Mouse (Mus musculus): Measurements from ENCODE around the gene Prok2.

Gene Prok2

DNA sequence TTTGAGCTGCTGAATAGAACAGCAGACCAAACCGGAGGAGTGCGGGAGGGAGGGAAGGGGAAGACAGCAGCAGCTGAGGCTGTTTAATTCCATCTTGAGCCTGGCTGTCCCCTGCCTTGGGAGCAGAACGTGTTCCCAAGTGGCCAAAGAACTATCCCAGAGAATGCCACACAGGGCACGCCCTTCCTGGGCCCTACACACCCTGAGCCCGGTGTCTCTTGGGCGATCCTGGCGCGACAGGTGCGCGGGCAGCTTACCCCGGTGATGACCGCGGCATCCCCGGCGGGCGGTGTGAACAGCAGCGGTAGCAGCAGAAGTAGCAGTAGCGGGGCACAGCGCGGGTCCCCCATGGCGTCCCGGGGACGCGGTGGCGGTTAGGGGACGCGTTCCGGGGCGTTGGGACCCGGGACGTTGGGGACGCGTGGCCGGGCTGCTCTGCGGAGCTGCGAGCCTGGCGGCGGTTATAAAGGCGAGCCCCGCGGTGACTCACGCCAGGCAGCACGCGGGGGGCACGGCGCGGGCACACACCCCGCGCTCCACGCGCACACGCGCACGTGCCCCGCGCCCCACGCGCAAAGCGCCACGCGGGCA is at the start of gene Prok2:
Prok2 (minus strand) TSS at position 422 of the 591 bp plus-strand sequence.
- CTCF ChIA-PET = no interaction called here

DNA sequence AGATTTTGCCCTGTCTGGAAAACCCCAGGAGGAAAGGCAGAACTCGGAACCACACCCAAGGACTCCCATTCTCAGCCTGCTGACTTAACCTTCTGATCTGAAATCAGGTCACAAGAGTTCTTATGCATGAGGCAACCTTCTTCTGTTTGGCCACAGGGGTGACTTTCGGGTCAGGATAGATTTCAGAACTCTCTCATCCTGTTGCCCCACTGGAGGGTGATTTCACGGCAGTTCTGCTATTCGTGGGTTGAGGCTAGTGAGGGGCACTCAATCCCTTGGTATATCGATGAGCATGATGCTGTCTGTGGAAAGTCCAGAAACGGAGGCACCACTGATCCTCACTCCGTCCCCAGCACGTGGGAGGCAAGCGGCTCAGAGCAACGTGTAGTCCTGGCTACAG is 48.5 kb upstream of the Prok2 start:
- CTCF ChIA-PET = no interaction called here

DNA sequence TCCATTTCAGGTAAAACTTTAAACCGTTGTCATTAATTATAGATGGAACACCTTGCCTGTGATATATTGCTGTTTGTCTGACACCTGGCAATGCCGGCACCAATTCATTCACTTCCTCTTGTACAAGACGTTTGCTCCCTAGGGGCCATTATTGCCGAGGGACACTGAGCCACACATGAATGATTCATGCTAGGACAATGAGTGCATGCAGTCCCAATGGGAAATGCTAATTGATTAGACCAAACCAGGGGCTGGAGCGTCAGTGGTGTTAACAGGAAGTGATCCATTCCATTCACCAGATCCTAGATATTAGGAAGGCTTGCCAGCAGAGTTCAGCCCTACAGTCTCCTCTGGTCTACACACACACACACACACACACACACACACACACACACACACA is 42.3 kb upstream of the Prok2 start:
- CTCF ChIA-PET = no interaction called here

DNA sequence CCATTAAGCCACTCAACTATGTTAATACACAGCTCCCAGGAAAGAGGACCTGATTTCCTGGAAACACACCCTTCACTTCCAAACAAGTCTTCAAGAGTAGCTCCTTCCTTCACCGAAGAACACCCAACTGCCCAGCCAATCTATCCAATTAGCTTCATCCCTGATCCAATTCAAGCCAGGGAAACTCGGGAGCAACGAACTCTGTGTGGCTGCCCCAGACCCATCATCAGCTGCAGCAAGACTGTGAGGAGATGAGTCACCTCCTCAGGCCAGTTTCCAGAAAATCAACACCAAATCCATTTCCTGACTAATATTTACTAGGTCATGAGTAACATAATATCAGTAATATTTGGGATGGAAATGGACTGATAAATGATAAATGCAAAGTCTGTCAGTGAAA is 38.7 kb upstream of the Prok2 start:
- CTCF ChIA-PET = interaction anchor here (0.6 kb wide), 1 partner anchor 1062 kb away, joined by 3 read pairs; no protein-coding TSS in a partner anchor

DNA sequence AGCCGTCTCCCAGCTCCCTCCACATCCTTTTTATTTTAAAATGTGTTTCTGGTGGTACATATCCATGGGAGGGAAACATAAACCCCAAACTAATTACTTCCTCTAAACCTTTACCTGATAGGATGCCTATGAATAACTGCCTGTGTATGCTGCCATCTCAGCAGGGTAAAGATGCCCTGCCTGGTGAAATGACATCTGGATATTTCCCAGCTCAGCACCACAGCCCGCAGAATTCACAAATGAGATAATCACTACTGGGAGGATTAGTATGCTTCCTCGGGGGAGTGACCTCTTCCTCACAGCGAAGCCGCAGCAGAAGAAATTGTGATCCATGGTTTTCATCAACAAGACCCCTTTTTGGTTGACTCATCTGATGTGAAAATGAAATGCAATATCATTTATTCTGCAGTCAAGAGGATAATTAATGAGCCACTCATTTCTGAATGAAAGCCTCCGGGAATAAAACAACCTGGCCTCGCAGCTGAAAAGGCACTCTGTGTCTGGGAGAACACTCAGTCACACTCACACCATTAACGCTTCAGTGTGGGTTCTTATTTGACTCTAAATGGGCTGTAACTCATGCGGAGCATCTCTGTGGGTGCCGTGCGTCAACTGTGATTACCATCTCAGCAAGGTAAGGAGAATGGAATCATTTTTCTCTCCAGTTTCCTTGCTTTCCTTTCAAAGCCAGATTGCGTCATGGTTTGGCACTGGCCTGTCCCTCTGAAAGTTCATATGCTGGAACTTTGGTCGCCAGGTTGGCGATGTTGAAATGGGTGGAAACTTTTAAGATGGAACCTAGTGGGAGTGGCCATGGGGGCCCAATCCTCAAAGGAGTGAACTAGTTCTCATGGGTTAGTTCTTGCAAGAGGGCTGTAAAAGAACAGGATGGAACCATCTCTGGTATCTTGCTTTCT is 36.1 kb upstream of the Prok2 start:
- CTCF ChIA-PET = interaction anchor here (0.6 kb wide), 1 partner anchor 14 kb away, joined by 4 read pairs; no protein-coding TSS in a partner anchor

DNA sequence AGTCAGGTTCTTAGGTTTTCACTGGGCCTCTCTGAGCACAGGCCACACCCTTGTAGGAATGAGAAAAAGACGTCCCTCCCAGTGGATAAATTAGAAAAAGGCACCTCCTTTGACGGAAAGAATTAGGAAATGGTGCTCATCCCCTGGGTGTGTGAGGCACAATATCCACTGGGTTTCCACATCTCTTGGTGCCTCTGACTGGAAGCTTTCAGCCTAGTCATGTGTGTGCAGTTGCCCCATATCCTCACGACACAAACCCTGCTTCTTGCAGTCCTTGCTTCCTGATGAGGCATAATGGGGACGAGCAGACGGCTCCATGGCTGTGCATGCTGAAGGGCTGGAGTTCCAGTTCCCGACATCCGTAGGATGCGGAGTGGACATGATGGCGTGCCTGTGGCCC is 29.9 kb upstream of the Prok2 start:
- CTCF ChIA-PET = no interaction called here

DNA sequence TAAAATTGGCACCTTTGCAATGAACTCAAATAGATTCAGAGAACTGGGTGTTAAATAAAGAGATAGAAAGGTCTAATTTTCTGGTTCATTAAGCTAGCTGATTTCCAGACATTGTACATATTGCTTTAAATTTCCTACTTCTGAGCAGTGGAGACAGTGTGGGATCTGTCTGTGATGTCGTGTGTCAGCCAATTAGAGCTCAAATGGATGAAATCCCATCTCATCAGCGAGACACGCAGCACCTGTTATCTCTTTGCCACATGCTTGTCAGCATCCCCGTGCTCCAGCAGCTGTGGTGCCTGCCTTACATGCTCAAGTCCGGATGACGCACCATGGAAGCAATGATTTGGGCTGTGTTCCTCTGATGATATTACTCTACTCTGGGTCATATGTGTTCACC is 25.1 kb upstream of the Prok2 start:
- CTCF ChIA-PET = no interaction called here

DNA sequence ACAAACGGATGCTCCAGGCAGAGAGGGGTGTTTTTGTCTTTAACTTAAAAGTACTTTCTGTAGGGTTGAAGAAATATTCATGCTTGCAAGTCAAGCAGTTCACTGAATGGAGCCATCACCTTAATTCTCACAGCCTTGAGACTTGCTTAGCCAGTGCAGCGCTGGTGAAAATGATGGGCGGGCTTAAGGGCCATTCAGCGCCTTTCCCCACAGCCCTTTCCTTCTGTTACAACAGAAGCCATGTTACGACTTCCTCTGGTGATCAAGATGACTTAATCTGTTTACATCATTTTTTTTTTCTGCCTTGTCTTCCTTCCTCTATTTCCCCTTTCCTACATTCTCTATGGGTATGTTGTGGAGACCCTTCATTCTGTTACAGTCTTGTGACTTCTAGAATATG is 20.1 kb upstream of the Prok2 start:
- CTCF ChIA-PET = no interaction called here

DNA sequence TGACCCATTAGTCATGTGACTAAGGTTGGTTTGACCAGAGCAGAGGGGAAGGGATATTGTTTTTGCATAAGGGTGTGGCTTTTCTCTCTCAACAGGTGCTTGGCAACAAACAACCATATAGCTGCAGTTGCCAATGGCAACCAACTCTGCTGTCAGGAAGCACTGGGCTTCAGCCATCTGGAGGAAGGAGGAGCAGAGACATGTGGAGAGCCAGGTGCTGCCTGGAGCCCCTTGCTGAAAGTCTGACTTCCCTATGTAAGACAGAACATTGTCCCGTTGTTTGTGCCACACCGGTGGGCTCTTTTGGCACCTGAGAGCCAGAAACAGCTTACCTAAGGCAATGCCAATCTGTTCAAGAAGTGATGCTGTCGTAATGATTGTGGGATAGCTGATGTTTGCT is 16.7 kb upstream of the Prok2 start:
- CTCF ChIA-PET = no interaction called here

DNA sequence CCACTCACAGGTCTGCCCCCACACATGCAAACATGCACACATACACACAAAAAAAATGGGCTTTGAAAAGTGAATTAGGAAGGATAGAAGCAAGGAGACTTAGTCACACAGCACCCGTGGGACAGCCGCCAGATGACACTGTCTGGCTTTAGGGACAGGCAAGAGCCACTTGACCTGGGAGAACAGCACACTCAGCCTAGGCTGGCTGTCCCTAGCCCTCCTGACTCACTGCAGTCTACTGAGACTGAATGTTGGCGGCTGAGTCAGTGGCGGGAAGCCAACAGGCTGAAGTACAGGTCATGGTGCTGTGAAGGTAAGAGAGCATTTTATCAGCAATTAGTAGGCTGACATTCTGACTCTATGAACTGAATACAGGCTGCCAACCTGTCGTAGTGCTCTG is 8.5 kb upstream of the Prok2 start:
- CTCF ChIA-PET = no interaction called here

DNA sequence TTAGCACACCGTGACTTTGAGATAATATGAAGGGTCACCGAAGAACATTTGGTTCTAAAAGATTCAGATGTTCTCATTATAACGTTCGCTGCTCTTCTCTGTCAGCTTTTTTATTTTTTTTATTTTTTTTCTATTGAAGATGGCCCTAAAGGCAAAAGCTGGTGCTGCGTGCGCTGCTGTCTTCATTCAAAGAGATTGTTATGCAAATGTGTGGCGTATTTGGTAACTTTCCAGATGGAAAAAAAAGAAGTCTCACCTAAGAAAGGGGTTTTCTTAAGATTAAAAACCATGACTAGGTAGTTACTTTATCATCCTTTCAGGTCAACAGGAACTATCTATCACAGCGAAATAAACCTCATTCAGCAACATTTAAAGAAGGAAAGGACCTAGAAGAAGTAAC is 6.5 kb upstream of the Prok2 start:
- CTCF ChIA-PET = no interaction called here

DNA sequence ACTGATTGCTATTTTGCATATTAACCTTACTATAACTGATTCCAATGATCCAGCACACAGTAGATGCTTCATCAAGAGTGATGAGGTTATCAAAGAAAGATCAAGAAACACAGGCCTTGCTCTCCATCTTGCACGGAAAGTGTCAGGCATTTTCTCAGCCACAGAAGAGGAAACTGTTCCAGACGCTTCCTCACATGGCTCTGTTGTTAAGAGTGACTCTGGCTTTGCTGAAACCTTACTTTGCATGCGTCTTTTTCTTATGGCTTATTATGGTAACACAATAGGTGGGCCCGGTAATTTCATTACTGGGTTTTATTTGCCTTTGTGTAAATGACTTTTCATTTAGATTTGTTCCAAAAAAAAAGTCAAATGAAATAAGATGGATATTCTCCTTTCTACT is 5.7 kb upstream of the Prok2 start:
- CTCF ChIA-PET = no interaction called here

DNA sequence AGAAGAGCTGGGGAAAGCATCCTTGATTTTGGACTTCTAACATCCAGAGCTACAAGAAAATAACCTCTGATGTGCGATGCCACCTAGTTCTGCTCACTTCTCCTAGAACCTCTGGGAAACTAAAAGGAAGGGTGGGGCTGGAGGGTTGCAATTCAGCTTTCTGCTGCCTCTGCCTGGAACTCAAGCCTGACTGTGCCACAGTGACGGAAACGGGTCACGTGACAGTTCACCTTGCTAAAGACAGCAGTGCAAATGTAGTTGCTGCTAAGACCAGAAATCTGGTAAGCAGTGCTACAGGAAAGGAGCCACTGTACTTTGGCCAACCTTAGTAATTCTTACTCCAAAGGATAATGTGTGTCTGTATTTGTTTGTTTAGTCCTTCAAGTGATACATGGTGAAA is 3.7 kb upstream of the Prok2 start:
- CTCF ChIA-PET = no interaction called here

DNA sequence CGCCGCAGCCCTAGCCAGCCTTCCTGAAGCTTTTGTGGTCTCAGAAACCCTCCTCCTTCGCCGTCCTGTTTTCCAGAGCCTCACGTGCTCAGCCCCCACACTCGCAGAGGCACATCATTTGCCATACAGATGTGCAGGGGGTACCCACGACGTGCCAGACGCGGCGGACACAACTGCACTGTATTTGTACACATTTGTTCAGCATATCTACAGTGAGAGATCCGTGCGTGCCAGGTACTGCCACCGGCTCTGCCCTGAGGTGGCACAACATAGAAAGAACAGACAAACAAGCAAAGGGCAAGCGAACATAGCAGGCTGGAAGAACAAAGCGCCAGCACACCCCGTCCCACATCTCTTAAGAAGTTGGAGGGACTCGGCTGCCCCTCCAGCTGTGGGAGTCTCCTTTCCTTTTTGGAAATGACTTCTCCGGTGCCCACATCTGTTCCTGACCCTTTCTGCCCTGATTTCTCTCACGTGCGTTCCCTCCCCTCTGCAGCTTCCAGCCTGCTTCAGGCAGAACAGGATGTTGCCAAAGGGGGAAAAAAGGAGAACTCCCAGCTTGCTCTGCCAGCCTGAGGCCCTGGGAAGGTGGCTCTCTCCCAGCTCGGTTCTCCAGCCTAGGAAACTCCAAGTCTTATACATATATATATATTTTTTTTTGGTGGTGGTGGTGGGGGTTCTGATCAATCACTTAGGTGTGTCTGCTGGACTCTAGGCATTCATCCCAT is 548 bp upstream of the Prok2 start:
- CTCF ChIA-PET = no interaction called here

DNA sequence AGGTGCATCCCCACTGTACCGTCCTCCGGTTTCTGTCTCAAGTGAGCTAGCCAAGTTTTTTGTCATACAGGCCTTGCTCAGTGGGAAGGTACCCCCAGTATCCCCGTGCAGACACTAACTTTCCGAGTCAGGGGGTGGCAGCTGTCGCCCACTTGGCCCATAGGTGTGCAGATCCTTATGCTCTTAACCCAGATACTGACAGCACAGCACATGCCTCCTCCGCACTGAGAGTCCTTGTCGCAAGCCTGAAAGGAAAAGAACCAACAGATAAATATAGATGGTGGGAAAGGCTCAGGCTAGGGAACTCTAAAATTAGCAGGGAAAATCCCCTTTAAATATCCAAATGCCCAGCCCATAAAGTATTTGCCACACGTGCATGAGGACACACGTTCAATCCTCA is 3.8 kb downstream of the Prok2 start:
- CTCF ChIA-PET = no interaction called here

DNA sequence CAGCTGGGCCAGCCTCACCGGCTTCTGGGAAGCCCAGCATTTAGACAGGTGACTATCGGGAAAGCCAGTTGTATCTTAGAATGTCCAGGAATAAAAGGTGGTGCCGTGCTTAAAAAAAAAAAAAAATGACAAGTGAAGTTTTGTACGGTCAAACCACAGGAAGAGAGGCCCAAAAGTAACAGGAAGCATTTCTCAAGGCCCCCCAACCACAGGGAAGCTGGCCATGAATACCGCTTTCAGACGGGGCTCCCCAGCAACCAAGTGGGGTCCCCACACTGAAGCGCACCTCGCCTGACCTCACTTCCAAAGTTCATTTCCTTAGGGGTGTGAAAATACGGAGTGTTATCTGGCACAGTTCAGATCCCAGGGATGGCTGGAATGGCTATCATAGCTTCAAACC is 5.2 kb downstream of the Prok2 start:
- CTCF ChIA-PET = interaction anchor here (0.6 kb wide), 1 partner anchor 967 kb away, joined by 5 read pairs; no protein-coding TSS in a partner anchor

DNA sequence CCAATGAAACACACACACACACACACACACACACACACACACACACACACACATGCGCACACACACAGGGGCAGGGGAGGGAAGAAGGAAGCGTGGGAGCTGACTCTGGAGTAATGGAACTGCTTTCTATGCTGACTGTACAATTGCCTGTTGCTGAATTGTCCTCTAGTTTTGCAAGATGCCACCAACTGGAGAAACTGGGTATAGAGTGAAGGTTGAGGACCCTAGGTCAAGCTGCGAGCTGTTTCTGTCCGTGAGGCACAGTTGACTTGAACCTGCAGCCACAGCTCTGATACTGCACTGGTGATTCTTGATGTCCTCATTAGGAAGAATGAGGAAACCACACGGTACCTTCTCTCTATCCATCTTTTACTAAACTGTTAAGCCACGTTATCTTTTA is 10.3 kb downstream of the Prok2 start:
- CTCF ChIA-PET = no interaction called here

DNA sequence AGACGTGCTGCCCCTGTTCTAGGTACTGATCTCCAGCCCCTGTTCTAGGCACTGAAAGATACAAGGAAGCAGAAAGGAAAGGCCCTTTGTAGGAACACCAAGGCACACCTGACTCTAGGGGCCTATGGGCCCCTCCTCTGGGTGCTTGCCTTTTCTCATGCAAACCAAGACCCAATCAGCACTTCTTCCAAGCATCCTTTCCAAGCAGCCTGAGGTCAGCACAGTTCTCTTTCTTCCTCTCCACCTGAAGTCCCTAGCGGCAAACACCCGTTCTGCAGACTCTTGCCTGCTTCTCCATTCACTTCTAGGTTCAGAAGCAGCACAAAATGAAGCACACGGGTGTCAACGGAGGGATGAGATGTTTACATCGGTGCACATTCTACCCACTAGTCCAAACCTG is 11.0 kb downstream of the Prok2 start:
- CTCF ChIA-PET = no interaction called here

DNA sequence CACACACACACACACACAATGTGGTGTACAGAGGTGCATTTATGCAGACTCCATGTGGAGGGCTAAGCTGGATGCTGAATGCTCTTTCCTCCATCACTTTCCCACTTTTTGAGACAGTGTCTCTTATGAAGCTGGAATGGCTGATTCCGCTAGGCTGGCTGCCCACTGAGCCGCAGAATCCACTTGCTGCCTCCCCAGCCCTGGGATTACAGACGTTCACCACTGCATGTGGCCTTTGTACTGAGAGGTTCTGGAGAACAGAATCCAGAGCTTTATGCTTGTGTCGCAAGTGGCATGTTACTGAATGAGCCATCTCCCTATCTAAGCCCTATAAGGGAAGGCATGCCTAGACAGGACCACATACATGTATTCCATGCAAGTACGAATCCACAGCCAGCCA is 12.9 kb downstream of the Prok2 start:
- CTCF ChIA-PET = no interaction called here

DNA sequence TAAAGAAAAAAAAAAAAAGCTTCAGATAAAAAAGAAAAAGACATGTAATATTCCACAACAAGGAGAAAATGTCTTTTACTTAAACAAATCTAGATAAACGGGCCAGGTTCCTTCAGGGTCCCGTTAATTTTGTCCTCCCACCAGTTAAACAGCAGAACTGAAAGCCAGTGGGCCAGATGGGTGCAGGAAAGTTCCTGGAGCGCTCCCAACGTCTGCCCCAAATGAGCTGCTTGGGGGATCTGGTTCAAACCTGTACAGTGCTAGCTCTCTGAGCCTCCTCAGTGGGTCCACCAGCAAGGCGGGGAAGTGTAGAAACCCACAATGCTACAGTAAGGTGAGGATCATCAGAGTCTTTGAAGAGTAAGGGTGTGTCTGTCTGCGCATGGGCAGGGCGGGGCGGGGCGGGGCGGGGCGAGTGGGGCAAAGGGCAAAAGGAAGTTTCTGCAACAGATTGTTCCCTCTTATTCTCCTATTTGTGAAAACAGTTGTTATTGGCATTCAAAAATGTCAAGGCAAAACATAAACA is 14.6 kb downstream of the Prok2 start:
- CTCF ChIA-PET = no interaction called here

DNA sequence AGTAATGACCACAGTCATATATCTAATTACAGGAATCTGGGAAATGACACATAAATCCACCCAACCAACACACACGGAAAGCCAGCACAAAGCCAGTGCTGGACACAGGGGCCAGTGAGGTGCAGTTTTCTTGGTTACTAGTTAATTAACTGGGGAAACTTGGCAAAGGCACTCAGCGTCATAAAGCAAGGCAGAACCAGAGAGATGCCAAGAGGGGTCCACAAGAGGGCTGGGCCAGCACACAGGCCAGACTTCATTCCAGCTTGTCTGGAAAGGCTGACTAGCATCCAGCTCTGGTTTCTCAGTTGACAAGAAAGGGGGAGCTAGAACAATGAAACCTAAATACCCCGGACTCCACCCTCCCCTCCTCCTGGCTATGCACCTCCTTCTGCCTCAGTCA is 25.7 kb downstream of the Prok2 start:
- CTCF ChIA-PET = no interaction called here

DNA sequence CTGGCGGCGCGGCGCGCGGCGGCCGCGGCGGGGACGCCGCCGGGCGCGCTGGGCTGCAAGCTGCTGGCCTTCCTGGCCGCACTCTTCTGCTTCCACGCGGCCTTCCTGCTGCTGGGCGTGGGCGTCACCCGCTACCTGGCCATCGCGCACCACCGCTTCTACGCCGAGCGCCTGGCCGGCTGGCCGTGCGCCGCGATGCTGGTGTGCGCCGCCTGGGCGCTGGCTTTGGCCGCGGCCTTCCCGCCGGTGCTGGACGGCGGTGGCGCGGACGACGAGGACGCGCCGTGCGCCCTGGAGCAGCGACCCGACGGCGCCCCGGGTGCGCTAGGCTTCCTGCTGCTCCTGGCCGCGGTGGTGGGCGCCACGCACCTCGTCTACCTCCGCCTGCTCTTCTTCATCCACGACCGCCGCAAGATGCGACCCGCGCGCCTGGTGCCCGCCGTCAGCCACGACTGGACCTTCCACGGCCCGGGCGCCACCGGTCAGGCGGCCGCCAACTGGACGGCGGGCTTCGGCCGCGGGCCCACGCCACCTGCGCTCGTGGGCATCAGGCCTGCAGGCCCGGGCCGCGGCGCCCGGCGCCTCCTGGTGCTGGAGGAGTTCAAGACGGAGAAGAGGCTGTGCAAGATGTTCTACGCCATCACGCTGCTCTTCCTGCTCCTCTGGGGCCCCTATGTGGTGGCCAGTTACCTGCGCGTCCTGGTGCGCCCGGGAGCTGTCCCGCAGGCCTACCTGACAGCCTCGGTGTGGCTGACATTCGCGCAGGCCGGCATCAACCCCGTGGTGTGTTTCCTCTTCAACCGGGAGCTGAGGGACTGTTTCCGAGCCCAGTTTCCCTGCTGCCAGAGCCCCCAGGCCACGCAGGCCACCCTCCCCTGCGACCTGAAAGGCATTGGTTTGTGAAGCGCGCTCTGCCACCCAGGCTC is 33.0 kb downstream of the Prok2 start:
- CTCF ChIA-PET = no interaction called here
